Mouse (Mus musculus) MEL (cell line): ENCODE data around the gene Cab39l.
A peak's percentile ranks its signal among the peaks of the same experiment; 100 is the strongest.

ENCODE experiments used
- CTCF ChIP-seq, 3 experiments: IDR thresholded peaks in 2 of 3; conservative IDR thresholded peaks in 1 of 3; 2 replicates each; pipeline ENCODE4 v1.5.1; 2011 to 2012; ENCODE audit warnings: low read length in 3 of 3, low read depth in 2 of 3, mild to moderate bottlenecking in 2 of 3, improper control_type of control experiment in 1 of 3, inconsistent platforms in 1 of 3, mixed read lengths in 1 of 3, moderate library complexity in 1 of 3; ENCODE audit not compliant: control insufficient read depth in 1 of 3, insufficient read depth in 1 of 3, poor library complexity in 1 of 3, severe bottlenecking in 1 of 3
- MEF2A ChIP-seq: IDR thresholded peaks from 2 replicates; pipeline ENCODE4 v1.6.1; 2014; ENCODE audit warnings: low read depth, mild to moderate bottlenecking, inconsistent platforms, low read length, improper control_type of control experiment; ENCODE audit not compliant: poor library complexity, insufficient replicate concordance, severe bottlenecking; ENCODE audit errors: extremely low read depth
- POLR2A ChIP-seq, 2 experiments: IDR thresholded peaks; 2 replicates each; pipeline ENCODE4 v1.6.1; 2011 to 2012; ENCODE audit warnings: low read length in 2 of 2, mild to moderate bottlenecking in 2 of 2, control low read depth in 1 of 2, improper control_type of control experiment in 1 of 2, low read depth in 1 of 2, moderate library complexity in 1 of 2; ENCODE audit not compliant: control insufficient read depth in 1 of 2, insufficient read depth in 1 of 2, poor library complexity in 1 of 2
- POLR2AphosphoS2 ChIP-seq: IDR thresholded peaks from 2 replicates; pipeline ENCODE4 v1.6.1; 2011; ENCODE audit warnings: low read length, improper control_type of control experiment
- TAL1 ChIP-seq: IDR thresholded peaks from 2 replicates; pipeline ENCODE4 v1.6.1; 2012; ENCODE audit warnings: mild to moderate bottlenecking, inconsistent platforms, low read length, moderate library complexity, mixed read lengths

GRCm38 (mm10) chr14:59597398-59598259, 156.9 kb downstream of the Cab39l start, which contains the start of gene Cdadc1:
- no peak for TF ChIP-seq MEF2A
- no peak for TF ChIP-seq TAL1
- TF ChIP-seq CTCF (IDR thresholded peaks at IDR 0.05 in 2 of 3, conservative IDR thresholded peaks at IDR 0.05 in 1 of 3; ENCODE audit: control insufficient read depth in 1 of 3, insufficient read depth in 1 of 3, low read depth in 2 of 3, low read length in 3 of 3, poor library complexity in 1 of 3, severe bottlenecking in 1 of 3), result peak in 1 of 3 experiments; percentile 4; a peak in 1 of 6 replicates
- TF ChIP-seq POLR2AphosphoS2, result peak; percentile 44; the same call in 1 of the 2 replicates
- TF ChIP-seq POLR2A (IDR thresholded peaks at IDR 0.05; ENCODE audit: control insufficient read depth in 1 of 2, insufficient read depth in 1 of 2, low read depth in 1 of 2, low read length in 2 of 2, poor library complexity in 1 of 2), result peak; percentile 55 to 77; a peak in 3 of 4 replicates
